Mouse (Mus musculus) bone marrow macrophage, adult 2 months (primary cell): Measurements from ENCODE around the gene Hcrt.

Experiments used
- CTCF ChIP-seq: IDR thresholded peaks from 2 replicates; pipeline ENCODE4 v1.5.1; 2012; ENCODE audit warnings: low read depth, mild to moderate bottlenecking, low read length, moderate library complexity
- POLR2A ChIP-seq: IDR thresholded peaks from 2 replicates; pipeline ENCODE4 v1.6.1; 2012; ENCODE audit warnings: mild to moderate bottlenecking, low read depth, low read length, borderline replicate concordance

DNA sequence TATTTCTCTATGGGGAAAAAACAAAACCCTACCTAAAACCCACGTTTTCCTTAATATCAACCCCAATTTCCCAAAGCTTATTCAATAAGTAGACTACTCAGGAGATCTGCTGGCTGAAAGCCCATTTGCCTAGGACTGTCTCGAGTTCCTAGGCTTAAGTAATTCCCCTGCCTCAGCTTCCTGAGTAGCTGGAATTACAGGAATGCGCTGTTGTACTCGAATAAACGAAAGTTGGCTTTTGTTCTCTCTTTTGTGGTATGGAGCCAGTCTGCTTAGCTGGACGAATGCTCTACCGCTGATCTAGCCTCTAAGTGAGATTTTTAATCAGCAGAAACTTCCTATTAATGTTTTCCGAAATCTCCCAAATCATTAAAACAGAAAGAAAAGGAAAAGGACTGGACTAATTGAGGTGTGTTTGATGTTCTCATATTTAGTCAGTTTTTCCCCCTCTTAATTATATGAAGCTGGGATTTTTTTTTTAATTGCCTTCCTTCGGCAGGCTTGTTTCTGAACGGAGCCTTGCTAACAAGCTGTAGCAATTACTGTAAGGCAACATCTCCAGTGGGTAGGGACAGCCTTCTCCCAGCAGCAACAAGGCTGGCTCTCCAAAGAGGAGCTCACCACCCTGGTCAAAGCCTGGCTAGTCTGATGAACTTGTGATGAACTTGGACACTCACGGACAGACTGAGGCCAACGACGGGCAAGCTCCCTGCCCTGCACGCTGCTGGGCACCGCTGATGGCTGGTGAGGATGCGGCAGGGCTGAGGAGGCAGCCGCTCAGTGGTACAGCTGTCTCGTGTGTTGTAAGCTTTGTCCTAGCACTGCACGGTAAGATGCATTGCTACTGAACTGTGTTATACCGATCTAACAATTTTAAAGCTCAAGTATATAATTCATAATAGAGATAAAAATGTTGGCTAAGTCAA, 43.9 kb upstream of the Hcrt start:
- TF ChIP-seq CTCF, result no peak
- TF ChIP-seq POLR2A, result no peak
